Mouse (Mus musculus): ENCODE measurements at regions not wholly inside any gene's neighbourhood (a gene's known extent, or its start where the extent isn't known, plus 50 kb on each side); places are given as distances from the start of the nearest gene placed in this dataset.
"Not testable (repeated sequence)": the region's sequence is repeated elsewhere in the genome, so short reads cannot be mapped to it uniquely, and the experiment has no call there.

DNA sequence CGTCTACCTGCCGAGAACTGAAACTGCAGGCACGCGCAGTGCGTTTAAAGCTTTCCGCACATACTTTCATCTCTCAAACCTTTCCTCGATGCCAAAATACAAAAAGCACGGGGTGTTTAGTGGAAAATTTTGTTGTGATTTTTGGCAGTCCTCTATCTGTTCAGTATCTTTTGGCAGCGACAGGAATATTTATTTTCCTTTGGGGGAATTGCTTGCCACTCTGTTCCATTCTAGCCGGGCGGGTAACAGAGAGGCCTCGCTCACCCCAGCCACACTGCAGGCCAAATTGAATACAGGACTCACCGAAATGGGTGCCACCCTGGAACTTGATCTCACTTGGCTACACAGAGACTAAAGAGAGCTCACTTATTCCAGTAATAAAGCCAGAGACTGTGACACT, 97.8 kb upstream of the Mdm1 start:
- no peak for DNase-seq (ENCODE audit: extremely low spot score in 1 of 2, low spot score in 2 of 2)
- no peak for TF ChIP-seq CTCF (IDR thresholded peaks at IDR 0.05)
- Histone ChIP-seq H3K27ac (no peak overlapping the region), H3K4me3 (no peak overlapping the region)
- intact Hi-C loops (cut with DNase I), result no loop called here

DNA sequence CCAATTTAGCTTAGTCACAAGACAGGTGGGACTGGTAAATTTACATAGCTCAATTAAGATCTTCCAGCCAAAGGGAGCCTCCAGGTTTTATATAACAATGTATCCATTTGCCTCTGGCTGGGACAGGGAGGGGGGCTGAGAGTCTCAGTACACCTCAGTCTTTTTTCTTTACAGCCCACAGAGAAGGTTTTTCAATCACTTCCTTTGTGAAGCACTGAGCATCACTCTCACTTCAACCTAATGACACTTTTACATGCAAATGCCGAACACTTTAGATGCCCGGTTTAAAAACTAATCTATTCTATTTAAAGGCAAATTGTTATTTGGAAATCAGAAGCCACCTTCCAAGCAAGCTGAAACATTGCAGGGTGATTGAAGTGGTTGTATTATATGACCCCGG, 96.8 kb upstream of the Mdm1 start:
- no peak for DNase-seq (ENCODE audit: extremely low spot score in 1 of 2, low spot score in 2 of 2)
- no peak for TF ChIP-seq CTCF (IDR thresholded peaks at IDR 0.05)
- H3K27ac ChIP-seq, result no peak overlapping the region
- intact Hi-C loops (cut with DNase I), result loop anchor here (5.0 kb wide), 1 partner anchor 198 kb away; the partner anchor contains the start of gene Rap1b
- H3K4me3 ChIP-seq, result no peak overlapping the region

DNA sequence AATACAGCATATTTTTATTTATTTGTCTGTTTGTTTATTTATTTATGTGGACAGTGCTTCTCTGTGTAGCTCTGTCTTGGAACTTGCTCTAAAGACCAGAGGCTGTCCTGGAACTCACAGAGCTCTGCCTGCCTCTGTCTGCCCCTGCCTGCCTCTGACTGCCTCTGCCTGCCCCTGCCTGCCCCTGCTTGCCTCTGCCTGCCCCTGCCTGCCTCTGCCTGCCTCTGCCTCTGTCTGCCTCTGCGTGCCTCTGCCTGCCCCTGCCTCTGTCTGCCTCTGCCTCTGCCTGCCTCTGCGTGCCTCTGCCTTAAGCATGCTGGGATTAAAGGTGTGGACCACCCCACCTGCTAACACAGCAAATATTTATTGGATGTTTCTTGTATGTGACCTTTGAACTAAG, 96.2 kb upstream of the Mdm1 start:
- intact Hi-C loops (cut with DNase I), result loop anchor here (5.0 kb wide), 1 partner anchor 198 kb away; the partner anchor contains the start of gene Rap1b
- no peak for TF ChIP-seq CTCF (IDR thresholded peaks at IDR 0.05)
- Histone ChIP-seq H3K27ac (no peak overlapping the region), H3K4me3 (no peak overlapping the region)
- DNase-seq (ENCODE audit: extremely low spot score in 1 of 2, low spot score in 2 of 2), result no peak

DNA sequence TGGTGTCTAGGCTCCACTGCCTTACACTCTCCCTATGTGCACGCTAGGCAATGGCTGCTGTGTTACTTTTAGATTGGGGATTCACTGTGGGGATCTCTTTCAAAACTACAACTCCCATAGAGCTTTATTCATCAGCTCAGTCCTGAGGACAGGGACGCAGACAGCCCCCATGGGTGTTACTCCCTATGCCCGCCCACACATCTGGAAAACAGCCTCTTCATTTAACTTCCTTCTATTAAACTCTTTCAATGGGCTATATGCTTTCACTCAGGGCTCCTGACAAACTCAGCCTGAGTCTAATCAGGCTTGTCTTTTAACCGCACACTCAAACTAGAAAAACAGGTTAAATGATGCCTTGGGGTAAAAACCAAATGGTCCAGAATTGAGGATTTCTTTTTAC, 95.3 kb upstream of the Mdm1 start:
- Histone ChIP-seq H3K27ac (no peak overlapping the region), H3K4me3 (no peak overlapping the region)
- no peak for TF ChIP-seq CTCF (IDR thresholded peaks at IDR 0.05)
- DNase-seq (ENCODE audit: extremely low spot score in 1 of 2, low spot score in 2 of 2), result no peak
- intact Hi-C loops (cut with DNase I), result loop anchor here (5.0 kb wide), 1 partner anchor 199 kb away; the partner anchor contains the start of gene Rap1b

DNA sequence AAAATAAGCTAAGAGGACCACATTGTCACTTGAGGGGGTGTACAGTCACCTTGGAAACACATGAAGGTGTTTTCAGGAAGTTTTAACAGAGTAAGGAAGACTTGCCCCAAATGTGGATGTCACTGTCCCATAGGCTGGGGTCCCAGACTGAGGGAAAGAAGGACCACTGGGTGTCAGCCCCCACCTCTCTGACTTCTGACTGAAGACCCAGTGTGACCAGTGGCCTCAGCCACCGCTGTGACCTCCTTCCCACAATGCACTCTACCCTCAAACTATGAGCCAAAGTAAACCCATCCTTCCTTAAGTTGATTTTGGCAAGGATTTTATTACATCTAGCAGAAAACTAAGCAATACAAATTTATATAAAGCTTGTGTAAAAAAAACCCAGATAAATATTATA, 94.8 kb upstream of the Mdm1 start:
- intact Hi-C loops (cut with DNase I), result loop anchor here (5.0 kb wide), 1 partner anchor 200 kb away; the partner anchor contains the start of gene Rap1b
- no peak for TF ChIP-seq CTCF (IDR thresholded peaks at IDR 0.05)
- no peak overlapping the region for H3K4me3 ChIP-seq
- no peak overlapping the region for H3K27ac ChIP-seq
- no peak for DNase-seq (ENCODE audit: extremely low spot score in 1 of 2, low spot score in 2 of 2)

DNA sequence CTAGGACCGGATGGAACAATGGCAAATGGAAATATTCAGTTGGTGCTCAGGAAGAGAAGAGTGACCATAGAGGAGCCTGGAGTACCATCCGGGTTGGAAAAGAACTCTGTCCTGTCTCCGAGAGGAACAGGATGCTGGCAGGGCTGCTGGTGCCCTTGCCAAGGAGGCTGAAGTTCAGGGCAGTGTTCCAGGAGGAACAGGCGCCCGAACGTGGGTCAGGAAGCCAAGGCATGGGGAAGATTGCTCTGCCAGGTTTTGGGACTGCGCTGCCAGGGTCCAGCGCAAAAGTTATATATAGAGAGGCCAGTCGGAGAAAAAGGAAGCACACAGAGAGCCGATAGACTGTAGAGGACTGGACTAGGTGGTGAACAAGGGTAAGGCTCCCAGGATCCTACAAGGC, 92.3 kb upstream of the Mdm1 start:
- no peak overlapping the region; the same call in 1 of the 2 replicates for H3K27ac ChIP-seq
- no peak overlapping the region for H3K4me3 ChIP-seq
- peak; percentile 14 to 18 for DNase-seq (ENCODE audit: extremely low spot score in 1 of 2, low spot score in 2 of 2)
- no peak for TF ChIP-seq CTCF (IDR thresholded peaks at IDR 0.05)
- intact Hi-C loops (cut with DNase I), result loop anchor here (5.0 kb wide), 1 partner anchor 202 kb away; the partner anchor contains the start of gene Rap1b

DNA sequence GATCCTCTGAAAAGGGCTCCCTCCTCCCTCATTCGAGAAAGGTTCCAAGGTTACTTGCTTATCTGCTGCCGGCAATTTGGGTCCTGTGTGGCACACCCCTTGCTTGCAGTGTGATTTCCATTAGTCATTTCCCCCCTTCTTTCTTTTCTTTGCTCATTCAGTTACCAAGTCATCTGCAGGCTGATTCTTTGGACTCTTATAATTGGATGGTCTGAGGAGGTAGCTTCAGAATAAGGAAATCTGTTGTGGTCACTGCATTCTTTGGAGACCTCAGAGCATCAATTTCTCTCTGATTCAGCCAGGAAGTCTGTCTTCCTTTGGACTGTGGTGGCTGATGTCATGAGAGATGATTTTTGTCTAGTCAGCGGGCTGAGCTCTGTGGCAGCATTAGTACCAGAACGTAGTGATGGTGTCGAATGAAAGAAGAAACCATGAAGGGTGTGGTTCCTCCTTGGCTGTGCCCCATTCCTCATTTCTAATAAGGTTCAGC, 91.4 kb upstream of the Mdm1 start:
- Histone ChIP-seq H3K27ac (no peak overlapping the region), H3K4me3 (no peak overlapping the region)
- intact Hi-C loops (cut with DNase I), result loop anchor here (2.0 kb wide), 1 partner anchor 67 kb away; no protein-coding TSS in a partner anchor
- no peak for TF ChIP-seq CTCF (IDR thresholded peaks at IDR 0.05)
- no peak for DNase-seq (ENCODE audit: extremely low spot score in 1 of 2, low spot score in 2 of 2)

DNA sequence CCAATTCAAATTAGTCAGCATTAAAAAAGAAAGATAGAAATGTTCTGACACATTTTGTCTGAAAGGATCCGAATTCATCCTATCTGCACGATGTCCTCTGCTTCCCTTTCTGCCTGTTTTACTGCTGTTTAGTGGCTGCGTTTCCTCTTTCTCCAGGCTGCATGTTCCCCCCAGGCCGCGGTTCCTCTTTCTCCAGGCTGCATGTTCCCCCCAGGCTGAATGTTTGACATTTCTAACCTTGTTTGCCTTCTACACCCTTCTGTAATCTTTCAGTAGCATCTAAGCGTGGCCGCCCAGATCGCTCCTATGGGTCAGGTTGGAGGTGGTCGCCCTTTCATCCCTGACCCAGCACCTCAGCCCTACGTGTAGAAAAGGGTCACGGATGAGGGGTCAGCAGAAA, 89.6 kb upstream of the Mdm1 start:
- intact Hi-C loops (cut with DNase I), result no loop called here
- Histone ChIP-seq H3K27ac (no peak overlapping the region), H3K4me3 (no peak overlapping the region)
- no peak for TF ChIP-seq CTCF (IDR thresholded peaks at IDR 0.05)
- no peak for DNase-seq (ENCODE audit: extremely low spot score in 1 of 2, low spot score in 2 of 2)

DNA sequence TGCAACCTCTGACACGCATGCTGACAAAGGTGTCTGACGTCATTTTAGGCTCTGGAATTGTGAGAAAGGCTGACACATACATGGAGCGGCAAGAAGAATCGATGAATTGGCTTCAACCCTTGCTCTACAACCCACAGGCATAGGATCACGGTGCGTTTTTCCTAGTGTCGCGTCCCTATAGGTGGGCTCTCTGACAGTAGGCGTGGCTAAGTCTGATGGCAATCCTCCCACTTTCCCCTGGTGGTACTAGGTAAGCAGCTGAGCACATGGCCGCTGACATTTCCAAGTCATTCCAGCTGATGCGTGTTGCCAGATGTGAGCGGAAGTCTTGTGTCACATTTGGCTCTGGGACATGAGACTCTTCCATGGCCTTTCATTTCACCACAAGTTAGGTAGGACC, 89.1 kb upstream of the Mdm1 start:
- Histone ChIP-seq H3K4me3 (no peak overlapping the region), H3K27ac (no peak overlapping the region)
- no peak for DNase-seq (ENCODE audit: extremely low spot score in 1 of 2, low spot score in 2 of 2)
- intact Hi-C loops (cut with DNase I), result no loop called here
- TF ChIP-seq CTCF (IDR thresholded peaks at IDR 0.05), result no peak

DNA sequence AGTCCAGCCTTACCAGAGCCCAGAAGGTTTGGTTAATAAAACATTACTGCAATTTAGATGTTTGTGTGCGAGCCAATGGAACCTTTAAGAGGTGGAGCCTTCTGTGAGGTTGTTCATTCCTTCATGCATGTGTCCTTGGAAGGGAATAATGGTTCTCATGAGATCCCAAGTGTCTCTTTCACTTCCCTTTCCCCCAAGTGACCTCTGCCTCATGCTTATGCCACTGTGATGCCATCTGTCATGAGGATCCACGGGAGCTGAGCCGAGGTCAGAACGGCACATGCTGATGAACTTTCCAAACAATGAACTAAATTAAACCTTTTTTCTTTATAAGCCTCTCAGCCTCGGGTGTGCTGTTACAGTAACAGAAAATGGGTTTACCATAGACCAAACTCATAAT, 88.6 kb upstream of the Mdm1 start:
- no peak overlapping the region for H3K4me3 ChIP-seq
- no peak for TF ChIP-seq CTCF (IDR thresholded peaks at IDR 0.05)
- intact Hi-C loops (cut with DNase I), result no loop called here
- no peak overlapping the region for H3K27ac ChIP-seq
- no peak for DNase-seq (ENCODE audit: extremely low spot score in 1 of 2, low spot score in 2 of 2)

DNA sequence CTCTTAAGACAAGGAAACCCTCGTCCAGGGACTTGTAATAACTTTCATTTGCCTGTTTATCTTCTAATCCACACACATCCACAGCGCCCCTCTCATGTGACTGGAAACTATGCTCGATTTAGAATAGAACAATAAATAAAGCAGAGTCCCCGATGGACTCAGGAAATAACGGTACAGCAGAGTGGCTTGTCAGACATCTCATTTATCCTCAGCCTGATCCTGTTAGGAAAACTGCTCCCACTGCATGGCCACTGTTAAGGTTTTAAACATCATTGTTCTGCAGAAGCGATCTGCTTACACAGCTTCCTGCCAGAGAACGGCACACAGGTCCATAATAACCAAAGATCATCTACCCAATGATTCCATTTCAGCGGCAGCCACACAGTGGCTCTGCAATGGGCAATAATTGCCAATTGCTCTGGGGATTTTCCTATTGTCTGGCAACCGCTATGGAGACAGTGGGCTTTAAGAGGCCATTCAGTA, 84.8 kb upstream of the Mdm1 start:
- Histone ChIP-seq H3K4me3 (no peak overlapping the region), H3K27ac (no peak overlapping the region)
- DNase-seq (ENCODE audit: extremely low spot score in 1 of 2, low spot score in 2 of 2), result no peak
- TF ChIP-seq CTCF (IDR thresholded peaks at IDR 0.05), result no peak
- intact Hi-C loops (cut with DNase I), result no loop called here

DNA sequence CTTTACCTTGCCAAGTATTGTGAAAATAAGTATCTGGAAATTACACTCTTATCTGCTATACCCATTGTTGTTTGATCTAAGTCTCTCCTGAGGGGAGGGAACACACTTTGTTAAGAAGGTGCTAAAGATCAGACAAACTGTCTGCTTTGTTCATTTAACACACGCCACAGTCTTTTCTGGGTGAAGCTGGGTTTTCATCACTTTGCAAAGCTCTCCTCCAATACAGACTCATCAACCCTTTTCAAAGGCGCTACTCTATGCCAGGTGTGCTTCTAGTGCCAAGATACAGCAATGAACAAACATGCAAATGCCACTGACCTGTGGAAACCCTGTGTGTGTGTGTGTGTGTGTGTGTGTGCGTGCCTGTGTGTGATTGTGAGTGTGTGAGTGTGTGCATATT, 84.1 kb upstream of the Mdm1 start:
- no peak for TF ChIP-seq CTCF (IDR thresholded peaks at IDR 0.05)
- no peak for DNase-seq (ENCODE audit: extremely low spot score in 1 of 2, low spot score in 2 of 2)
- H3K4me3 ChIP-seq, result no peak overlapping the region
- intact Hi-C loops (cut with DNase I), result no loop called here
- H3K27ac ChIP-seq, result no peak overlapping the region

DNA sequence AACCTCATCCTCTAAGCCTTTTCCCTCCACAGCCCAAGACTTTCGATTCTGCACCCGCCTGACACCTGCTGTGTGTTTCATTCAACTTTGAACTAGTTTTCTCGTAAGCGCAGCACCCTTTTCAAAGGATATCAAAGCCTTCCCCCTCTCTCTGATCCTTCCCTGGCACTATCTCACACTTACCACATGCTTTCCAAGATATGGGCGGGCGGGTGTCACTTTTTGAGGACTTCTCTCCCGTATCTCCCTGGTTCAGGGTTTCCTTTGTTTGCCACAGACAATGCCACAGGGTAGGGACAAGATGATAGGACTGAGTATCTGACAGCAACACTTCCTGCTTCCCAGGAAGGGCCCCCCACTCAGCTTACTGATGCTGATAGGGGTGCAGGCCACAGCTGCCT, 76.8 kb upstream of the Mdm1 start:
- no peak for TF ChIP-seq CTCF (IDR thresholded peaks at IDR 0.05)
- intact Hi-C loops (cut with DNase I), result no loop called here
- no peak overlapping the region for H3K4me3 ChIP-seq
- no peak overlapping the region for H3K27ac ChIP-seq
- DNase-seq (ENCODE audit: extremely low spot score in 1 of 2, low spot score in 2 of 2), result no peak

DNA sequence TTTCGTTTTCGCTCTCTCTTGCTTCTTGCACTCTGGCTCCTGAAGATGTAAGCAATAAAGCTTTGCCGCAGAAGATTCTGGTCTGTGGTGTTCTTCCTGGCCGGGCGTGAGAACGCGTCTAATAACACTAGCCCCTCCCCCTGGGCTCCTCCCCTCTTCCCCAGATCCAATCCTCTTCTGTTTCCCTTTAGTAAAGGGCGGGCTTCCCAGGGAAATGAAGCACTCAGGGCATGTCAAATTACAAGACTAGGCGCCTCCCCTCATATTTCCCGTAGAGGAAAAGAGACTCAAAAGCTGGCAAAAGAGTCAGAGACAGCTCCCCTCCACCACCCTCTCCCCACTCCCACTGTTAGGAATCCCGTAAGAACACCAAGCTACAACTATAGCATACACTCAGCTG, 65.3 kb upstream of the Mdm1 start:
- H3K4me3 ChIP-seq; DNase-seq (ENCODE audit: extremely low spot score in 1 of 2, low spot score in 2 of 2); intact Hi-C loops (cut with DNase I); H3K27ac ChIP-seq: not testable (repeated sequence)

Data from left cerebral cortex, adult 2 months (tissue).